Mouse (Mus musculus) brown adipose tissue, adult 24 weeks (tissue): ENCODE measurements around the gene Tbc1d30. TPM values are rescaled to one million over a fixed set of nuclear protein-coding genes. Genes with fewer than 3 reads are reported as not detected.

Experiments
- H3K27ac ChIP-seq: fragments of 200-500 bp; replicated peaks from 2 replicates; pipeline ENCODE4 v1.5.1; 2012; ENCODE audit warnings: low read depth, mild to moderate bottlenecking, low read length
- H3K4me1 ChIP-seq: fragments of 200-500 bp; 2 replicates; pipeline ENCODE4 v1.6.1; 2012; ENCODE audit warnings: low read length, mixed read lengths; ENCODE audit not compliant: control insufficient read depth, insufficient read depth, insufficient read length
- H3K4me3 ChIP-seq: fragments of 200-500 bp; 2 replicates; pipeline ENCODE4 v1.5.1; 2012; ENCODE audit warnings: low read depth, mild to moderate bottlenecking, low read length, moderate library complexity; ENCODE audit not compliant: insufficient read depth
- polyA plus RNA-seq: library from polyadenylated mRNA; stranded (reverse); fragments of >200 nt; gene quantifications from 2 replicates; pipeline ENCODE4 v1.2.4, GENCODE M21; 2012; ENCODE audit not compliant: missing spikeins, insufficient read depth, insufficient read length

Tbc1d30 gene
- polyA plus RNA-seq, 1 experiment: 0.24 TPM

DNA sequence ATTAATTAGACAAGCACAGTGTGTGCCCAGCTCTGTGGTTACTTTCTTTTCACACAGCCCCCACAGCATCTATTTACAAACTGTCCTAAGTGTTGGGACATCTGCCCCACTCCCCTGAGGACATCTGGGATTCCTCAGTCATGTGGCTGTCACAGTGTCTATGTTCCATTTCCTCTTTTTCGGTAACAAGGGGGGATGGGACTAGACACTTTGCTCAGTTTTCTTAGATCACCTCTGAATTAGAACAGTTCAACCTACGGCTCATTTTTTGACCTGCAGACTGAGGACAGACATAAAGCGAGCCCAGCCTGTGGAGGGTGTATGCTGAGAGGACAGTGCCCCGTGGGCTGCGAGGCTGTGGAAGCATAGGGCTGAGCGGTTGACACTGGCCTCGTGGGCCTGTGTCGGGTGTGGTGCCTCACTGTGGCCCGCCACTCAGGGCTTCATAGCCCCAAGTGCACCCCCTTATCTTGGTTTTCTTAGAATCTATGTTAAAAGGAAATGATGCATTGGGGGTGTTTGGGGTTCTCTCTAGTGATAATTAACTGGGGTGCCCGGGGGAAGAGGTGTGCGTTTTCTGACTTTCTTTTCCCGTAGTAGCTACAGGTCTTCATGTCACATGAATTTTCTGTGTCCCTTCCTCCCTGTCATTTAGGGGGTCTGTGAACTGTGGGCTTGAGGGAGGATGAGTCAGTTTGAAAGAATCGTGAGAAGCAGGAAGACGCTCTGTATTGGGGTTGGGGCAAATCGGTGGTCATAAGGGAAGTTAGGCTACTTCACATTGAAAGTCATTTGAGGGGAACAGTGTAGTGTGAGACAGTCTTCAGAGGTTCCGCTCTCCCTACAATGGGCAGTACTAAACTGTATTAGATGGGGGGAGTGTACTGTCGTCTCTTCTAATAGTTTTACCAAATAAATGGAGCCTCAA is 23.9 kb upstream of the Tbc1d30 start:
- peak overlapping the region; percentile 47; the same call in 1 of the 2 replicates for H3K27ac ChIP-seq
- H3K4me1 ChIP-seq: no peaks in the 10 kb centered on the region
- no peak overlapping the region for H3K4me3 ChIP-seq

DNA sequence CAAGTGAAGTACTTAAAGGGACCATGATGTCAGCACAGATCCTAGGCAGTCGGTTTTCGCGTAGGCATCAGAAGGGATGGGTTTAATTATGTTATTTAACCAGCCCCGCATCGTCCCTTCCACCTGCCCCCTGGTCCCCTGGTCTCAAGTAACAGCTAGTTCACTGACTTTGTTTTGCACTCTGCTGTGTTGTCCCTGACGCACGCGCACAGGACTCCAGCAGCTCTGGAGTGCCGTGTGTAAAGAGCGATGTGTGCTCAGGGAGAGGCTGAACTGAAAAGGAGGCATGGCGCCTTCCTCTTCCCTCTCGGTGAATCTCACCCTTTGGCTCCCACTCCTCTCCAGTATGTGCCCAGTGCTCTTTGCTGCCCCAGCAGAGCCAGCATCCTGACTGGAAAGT is 22.9 kb upstream of the Tbc1d30 start:
- Histone ChIP-seq H3K4me1 (peaks cover 4% of the 10 kb centered on the region; the same call in 1 of the 2 replicates), H3K27ac (peak overlapping the region; percentile 27), H3K4me3 (no peak overlapping the region)

DNA sequence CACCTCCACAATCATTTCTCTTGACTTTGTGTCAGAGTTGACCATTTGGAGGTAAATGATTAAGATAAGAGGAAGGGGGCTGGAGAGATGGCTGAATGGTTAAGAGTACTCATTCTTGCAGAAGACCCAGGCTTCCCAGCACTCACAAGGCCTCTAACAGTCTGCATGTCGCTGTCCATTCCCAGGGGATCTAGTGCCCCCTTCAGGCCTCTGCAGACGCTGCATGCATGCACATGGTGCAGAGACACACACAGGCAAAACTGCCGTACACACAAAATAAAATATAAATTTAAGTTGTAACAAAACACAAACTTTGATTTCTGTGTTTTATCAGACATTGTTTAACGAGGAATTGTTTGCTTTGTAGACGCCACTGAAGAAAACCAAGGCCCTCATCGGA is 19.7 kb upstream of the Tbc1d30 start:
- peaks cover 11% of the 10 kb centered on the region; the same call in 1 of the 2 replicates for H3K4me1 ChIP-seq
- no peak overlapping the region for H3K4me3 ChIP-seq
- no peak overlapping the region for H3K27ac ChIP-seq

DNA sequence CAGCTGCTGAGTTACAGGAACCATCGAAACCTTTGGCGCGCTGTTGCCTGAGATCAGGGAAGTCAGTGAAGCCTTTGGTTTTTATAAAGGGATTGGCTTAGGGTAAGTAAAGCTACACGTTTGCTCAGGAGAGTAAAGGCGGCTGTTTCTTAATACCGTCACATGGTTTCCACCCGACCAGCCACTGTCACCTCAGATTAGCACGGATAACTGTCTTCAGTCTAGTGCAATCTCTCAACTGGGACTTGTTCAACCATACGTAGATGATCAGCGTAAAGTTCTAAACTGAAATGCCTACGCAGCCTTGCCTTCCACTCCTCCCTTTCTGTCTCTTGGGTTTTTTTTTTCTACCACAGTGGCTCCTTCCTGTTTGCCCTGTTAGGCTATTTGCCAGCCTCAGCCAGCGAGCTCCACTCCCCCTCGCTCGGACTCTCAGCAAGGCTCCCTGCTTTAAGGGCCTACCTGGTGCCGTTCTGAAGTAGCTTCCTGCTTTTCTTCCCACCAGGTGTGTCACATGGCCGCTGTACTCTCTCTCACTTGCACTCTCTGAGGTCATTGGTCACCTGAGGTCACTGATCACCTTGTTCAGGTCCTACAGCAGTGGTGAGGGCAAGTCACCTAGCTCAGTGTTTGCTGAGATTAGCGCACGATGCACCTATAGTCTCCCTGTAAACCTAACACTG is 17.8 kb upstream of the Tbc1d30 start:
- Histone ChIP-seq H3K4me1 (peaks cover 11% of the 10 kb centered on the region; the same call in 1 of the 2 replicates), H3K27ac (no peak overlapping the region), H3K4me3 (no peak overlapping the region; the same call in 1 of the 2 replicates)

DNA sequence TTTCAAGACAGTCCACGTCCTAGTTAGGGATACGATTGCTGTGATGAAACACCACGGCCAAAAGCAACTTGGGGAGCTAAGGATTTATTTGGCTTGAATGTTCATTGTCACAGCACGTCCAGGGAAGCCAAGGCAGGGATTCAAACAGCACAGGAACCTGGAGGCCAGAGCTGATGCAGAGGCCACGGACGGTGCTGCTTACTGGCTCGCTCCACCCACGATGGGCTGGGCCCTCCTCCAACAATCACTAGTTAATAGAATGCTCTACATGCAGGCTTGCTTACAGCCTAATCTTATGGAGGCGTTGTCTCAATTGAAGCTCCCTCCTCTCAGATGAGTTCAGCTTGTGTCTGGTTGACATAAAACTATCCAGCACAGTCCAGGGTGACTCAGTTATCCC is 16.7 kb upstream of the Tbc1d30 start:
- Histone ChIP-seq H3K4me1 (peaks cover 11% of the 10 kb centered on the region; the same call in 1 of the 2 replicates), H3K4me3 (no peak overlapping the region), H3K27ac (no peak overlapping the region)

DNA sequence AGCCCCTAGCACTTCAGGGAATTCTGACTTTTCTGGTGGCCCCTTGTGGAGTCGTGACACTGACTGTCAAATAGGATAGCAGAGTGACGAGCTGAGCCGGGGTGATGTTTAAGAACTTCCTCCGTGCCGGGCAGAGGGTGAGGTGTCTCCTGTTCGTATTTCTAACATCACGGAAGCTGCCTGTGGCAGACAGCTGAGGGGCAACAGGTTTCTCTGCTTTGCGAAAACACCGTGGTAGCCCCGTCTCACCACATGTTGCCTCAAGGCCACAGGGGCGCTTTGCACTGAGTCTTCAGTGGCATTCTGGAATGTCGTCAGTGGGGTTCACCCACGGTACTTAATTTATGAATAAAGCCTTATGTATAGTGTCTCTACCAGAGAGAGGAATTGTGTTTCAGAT is 16.2 kb upstream of the Tbc1d30 start:
- Histone ChIP-seq H3K27ac (no peak overlapping the region), H3K4me3 (no peak overlapping the region), H3K4me1 (peaks cover 11% of the 10 kb centered on the region; the same call in 1 of the 2 replicates)

DNA sequence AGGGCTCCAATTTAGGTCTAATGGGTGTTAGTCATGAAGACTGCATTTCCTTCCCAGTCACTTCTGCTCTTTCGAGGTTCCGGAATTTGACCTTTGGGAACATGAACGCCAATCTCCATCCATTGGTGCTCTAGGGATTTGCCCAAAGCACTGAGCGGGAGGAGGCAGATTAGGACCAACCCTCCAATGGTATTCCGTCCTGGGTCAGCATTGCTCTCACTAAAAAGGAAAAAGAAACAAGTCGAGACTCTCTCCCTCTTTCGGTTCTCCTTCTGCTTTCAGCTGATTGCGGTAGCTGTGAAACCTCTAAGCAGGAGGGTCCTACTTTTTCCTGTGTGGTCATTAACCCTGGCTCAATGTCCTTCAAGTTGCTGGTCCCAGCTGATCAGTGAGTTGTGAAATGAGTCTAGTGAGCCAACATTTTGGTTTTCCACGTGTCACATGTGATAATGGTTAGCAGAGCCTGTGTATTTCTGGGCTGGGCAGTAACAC is 14.7 kb upstream of the Tbc1d30 start:
- Histone ChIP-seq H3K27ac (peak overlapping the region; percentile 71), H3K4me1 (peaks cover 11% of the 10 kb centered on the region; the same call in 1 of the 2 replicates), H3K4me3 (peak overlapping the region; percentile 79)

DNA sequence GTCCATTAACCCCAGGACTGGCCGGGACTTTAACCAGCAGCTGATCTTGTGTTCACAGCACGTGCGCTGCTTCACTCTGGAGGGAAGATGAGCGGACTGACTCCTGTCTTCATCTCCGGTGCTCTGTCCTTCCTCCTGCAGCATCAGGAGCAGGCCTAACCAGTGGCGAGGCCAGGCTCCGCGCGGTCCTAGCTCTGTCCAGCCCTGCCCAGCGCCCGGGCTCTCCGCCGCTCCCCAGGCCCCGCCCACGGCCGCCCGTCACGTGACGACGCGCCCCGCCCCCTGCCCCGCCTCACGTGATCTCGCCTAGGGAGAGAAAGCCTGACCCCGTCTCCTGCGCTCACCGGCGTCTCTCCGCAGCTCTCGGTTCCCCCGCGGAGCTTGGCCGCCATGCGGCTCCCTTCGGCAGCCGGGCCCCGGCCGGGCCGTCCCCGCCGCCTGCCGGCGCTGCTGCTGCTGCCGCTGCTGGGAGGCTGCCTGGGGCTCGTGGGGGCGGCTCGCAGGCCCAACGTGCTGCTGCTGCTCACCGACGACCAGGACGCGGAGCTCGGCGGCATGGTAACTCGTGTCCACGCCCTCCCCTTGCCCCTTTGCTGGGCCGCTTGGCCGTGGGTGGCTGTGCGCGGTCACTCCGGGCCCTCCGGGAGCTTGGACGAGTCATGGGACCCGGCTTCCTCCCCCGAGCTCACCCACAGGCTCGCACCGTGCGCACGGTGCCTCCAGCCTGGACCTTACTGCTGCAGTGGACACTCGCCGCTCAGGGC is 13.9 kb upstream of the Tbc1d30 start, which contains the start of gene Gns:
TSS of gene Gns (plus strand) at position 290 of the 764 bp plus-strand sequence.
- Histone ChIP-seq H3K4me1 (peaks cover 11% of the 10 kb centered on the region; the same call in 1 of the 2 replicates), H3K27ac (peak within 1 kb of the TSS; percentile 71), H3K4me3 (peak within 1 kb of the TSS; percentile 79)

DNA sequence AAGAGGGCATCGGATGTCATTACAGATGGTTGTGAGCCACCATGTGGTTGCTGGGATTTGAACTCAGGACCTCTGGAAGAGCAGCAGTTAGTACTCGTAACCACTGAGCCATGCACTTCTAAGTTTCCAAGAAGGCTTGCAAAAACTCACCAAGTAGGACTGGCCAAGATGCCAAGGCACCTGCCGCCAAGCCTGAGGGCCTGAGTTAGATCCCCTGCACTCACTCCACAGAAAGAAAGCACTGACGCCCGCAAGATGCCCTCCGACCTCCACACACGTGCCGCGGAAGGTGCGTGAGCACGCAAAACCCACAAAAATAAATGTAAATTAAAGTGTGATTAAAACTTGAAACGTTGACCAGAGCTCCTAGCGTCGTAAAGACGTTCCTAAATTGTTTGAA is 13.2 kb upstream of the Tbc1d30 start:
- Histone ChIP-seq H3K27ac (no peak overlapping the region), H3K4me1 (peaks cover 10% of the 10 kb centered on the region; the same call in 1 of the 2 replicates), H3K4me3 (peak overlapping the region; percentile 59)

DNA sequence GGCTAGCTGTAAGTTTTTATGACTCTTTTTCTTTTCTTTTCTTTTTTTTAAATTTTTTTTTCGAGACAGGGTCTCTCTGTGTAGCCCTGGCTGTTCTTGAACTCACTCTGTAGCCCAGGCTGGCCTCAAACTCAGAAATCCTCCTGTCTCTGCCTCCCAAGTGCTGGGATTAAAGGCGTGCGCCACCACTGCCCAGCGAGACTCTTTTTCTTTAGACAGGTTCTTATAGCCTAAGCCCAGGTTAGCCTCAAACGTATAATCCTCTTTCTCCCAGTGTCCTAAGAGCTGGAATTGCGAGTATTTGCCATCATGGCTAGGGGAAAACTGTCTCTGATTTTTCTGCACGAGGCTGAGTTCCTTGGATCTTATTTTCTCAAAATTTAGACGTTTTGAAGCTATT is 12.1 kb upstream of the Tbc1d30 start:
- Histone ChIP-seq H3K4me1 (peaks cover 6% of the 10 kb centered on the region; the same call in 1 of the 2 replicates), H3K4me3 (no peak overlapping the region)

DNA sequence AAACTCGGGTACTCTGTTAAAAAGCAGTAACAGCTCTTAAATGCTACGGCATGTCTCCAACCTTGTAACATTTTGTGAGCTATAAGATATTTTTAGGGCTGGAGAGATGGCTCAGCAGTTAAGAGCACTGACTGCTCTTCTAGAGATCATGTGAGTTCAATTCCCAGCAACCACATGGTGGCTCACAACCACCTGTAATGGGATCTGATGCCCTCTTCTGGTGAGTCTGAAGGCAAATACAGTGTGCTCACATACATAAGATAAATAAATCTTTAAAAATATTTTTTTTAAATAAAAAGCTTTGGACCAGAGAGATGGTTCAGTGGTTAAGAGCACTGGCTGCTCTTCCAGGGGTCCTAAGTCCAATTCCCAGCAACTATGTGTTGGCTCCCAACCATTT is 9.3 kb upstream of the Tbc1d30 start:
- Histone ChIP-seq H3K4me1 (no peaks in the 10 kb centered on the region), H3K4me3 (no peak overlapping the region), H3K27ac (no peak overlapping the region)

More for the DNA sequence above, 12.1 kb upstream of the Tbc1d30 start:
- H3K27ac ChIP-seq: no peak overlapping the region

DNA sequence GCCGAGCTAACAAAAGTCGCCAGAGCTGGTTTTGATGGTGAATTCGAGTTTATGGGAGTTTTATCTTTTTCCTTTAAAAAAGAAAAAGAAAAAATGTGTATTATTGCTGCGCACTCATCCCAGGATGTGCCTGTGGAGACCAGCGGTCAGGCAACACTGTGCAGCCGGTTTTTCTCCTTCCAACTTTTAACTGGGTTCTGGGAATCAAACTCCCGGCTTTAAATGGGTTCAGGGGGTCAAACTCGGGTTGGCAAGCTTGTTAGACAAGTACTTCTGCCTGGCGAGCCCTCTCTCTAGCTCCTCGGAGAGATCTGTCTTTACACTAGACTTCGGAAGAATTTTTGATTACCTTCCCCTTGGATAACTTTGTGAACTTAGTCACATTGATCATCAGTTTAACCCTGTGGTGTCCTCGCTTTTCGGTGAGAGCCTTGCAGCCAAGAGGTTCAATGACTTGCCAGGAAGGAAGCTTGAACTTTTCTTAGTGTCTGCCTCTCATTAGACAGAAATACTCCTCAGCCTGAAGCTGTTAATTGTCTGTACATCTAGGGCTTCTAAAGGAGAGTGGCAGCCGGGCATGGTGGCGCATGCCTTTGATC is 713 bp upstream of the Tbc1d30 start:
- H3K4me3 ChIP-seq: peak overlapping the region; percentile 74
- H3K4me1 ChIP-seq: no peaks in the 10 kb centered on the region; the same call in 1 of the 2 replicates
- H3K27ac ChIP-seq: no peak overlapping the region

DNA sequence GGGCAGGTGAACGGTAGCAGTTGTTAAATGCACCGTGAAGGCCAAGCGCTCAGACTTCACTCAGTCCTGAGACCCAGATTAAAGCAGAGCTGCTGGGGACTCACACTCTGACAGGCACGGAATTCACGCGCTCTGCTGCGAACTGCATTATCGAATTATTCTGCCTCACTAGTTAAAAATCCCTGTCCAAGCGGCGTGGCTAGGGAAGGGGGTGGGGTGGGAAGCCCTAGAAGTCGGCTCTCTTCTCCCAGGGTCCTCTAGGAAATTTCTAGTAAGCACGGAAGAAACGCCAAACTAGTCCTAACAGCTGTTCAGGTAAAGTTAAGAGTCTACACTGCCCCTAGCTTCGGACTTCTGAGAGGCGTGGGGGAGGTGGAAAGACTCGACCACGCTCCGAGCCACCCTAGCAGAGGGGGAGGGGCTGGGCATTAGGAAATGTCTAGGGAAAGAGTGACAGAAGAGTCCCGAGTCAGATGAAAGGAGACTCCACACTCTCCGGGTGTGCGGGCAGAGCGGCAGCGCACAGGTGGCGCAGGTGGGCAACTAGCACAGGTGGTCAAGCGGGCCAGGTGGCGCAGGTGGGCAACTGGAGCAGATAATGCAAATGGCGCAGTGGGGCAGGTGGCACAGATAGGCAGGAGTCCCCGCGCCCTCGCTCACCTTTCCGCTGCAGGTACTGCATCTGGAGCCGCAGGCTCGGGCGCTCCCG is 567 bp downstream of the Tbc1d30 start:
- Histone ChIP-seq H3K27ac (no peak overlapping the region), H3K4me3 (peak overlapping the region; percentile 74), H3K4me1 (no peaks in the 10 kb centered on the region; the same call in 1 of the 2 replicates)

DNA sequence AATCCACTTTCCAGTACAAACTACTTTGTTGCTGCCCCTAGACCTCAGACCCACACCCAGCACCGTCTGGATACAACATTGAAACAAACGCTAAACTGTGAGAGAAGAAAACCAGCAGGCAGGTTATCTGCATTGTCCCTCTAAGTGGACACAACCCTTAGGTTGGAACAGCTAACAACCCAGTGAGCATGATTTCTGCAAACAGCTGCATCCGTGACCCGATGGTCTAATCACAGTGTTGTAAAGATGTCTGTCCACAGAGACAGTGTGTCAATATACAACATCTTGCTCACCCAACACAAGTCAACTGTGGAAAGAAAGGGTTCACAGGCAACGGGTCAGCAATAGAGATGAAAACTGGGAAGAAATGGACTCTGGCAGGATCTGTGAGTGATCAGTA is 1.8 kb downstream of the Tbc1d30 start:
- H3K27ac ChIP-seq: no peak overlapping the region
- no peaks in the 10 kb centered on the region; the same call in 1 of the 2 replicates for H3K4me1 ChIP-seq
- no peak overlapping the region for H3K4me3 ChIP-seq
